Mouse (Mus musculus): ENCODE measurements at regions not wholly inside any gene's neighbourhood (a gene's known extent, or its start where the extent isn't known, plus 50 kb on each side); places are given as distances from the start of the nearest gene placed in this dataset.

- TF ChIP-seq ZC3H11A (IDR thresholded peaks at IDR 0.05; ENCODE audit: borderline replicate concordance, low read depth, low read length) (no peak), CHD2 (IDR thresholded peaks at IDR 0.05; ENCODE audit: low read depth, low read length) (no peak), HCFC1 (IDR thresholded peaks at IDR 0.05; ENCODE audit: borderline replicate concordance, insufficient read depth, low read length) (no peak), ZNF384 (IDR thresholded peaks at IDR 0.05; ENCODE audit: low read depth, low read length) (no peak), MAFK (IDR thresholded peaks at IDR 0.05; ENCODE audit: insufficient read depth, low read depth, low read length) (no peak)
Observed at GRCm38 (mm10) chr12:93523465-93523864, 1674.5 kb upstream of the Sel1l start.

Data from ES-E14 (cell line).